Mouse (Mus musculus) stomach, embryonic 14.5 days (tissue): ENCODE measurements around the gene Gm4969. TPM values are rescaled to one million over a fixed set of nuclear protein-coding genes. Genes with fewer than 3 reads are reported as not detected.

ENCODE experiments used
- ATAC-seq: fragments of 200-750 bp; cut with Nextera tagmentation; 2 replicates; pipeline ENCODE4 v1.8.0; 2017; ENCODE audit warnings: low read depth, moderate TSS enrichment; ENCODE audit not compliant: insufficient number of reproducible peaks, insufficient read depth, low FRiP score
- H3K27ac ChIP-seq: fragments of 300-500 bp; sonication (generic); 2 replicates; pipeline ENCODE4 v1.5.1; 2014; ENCODE audit warnings: mild to moderate bottlenecking, low read length, moderate library complexity, mixed read lengths
- H3K27me3 ChIP-seq: fragments of 300-500 bp; sonication (generic); 2 replicates; pipeline ENCODE4 v1.6.1; 2014; ENCODE audit warnings: low read length, control low read depth, mixed read lengths; ENCODE audit not compliant: control insufficient read depth, insufficient read depth
- H3K36me3 ChIP-seq: fragments of 300-500 bp; sonication (generic); 2 replicates; pipeline ENCODE4 v1.6.1; 2014; ENCODE audit warnings: mild to moderate bottlenecking, control low read depth, low read length, moderate library complexity, mixed read lengths; ENCODE audit not compliant: control insufficient read depth, insufficient read depth
- H3K4me1 ChIP-seq: fragments of 300-500 bp; sonication (generic); 2 replicates; pipeline ENCODE4 v1.6.1; 2014; ENCODE audit warnings: low read length, control low read depth, mixed read lengths; ENCODE audit not compliant: control insufficient read depth, insufficient read depth
- H3K4me2 ChIP-seq: fragments of 300-500 bp; sonication (generic); replicated peaks from 2 replicates; pipeline ENCODE4 v1.6.1; 2014; ENCODE audit warnings: low read depth, low read length, control low read depth
- H3K4me3 ChIP-seq: fragments of 300-500 bp; sonication (generic); 2 replicates; pipeline ENCODE4 v1.5.1; 2014; ENCODE audit warnings: low read depth, low read length, control low read depth
- H3K9ac ChIP-seq: fragments of 300-500 bp; sonication (generic); replicated peaks from 2 replicates; pipeline ENCODE4 v1.6.1; 2014; ENCODE audit warnings: low read depth, mild to moderate bottlenecking, control low read depth, low read length, moderate library complexity, mixed read lengths
- H3K9me3 ChIP-seq: fragments of 300-500 bp; sonication (generic); 2 replicates; pipeline ENCODE4 v1.6.1; 2016; ENCODE audit warnings: low read depth, low read length, control low read depth; ENCODE audit not compliant: control insufficient read depth
- WGBS: fragments of 180-500 bp; shearing (Covaris S2); extraction: QIAGEN DNeasy Blood & Tissue Kit; methylation state at CpG from one replicate; pipeline ENCODE4 v1.1.7; 2014; 5-methylcytosine and 5-hydroxymethylcytosine counted together
- polyA plus RNA-seq: library from polyadenylated mRNA; unstranded; fragments of >200 nt; fragmentation: Nextera tagmentation; extraction: Ambion mirVana; gene quantifications from 2 replicates; pipeline ENCODE4 v1.2.1, GENCODE M21; 2014

Gene Gm4969
- polyA plus RNA-seq, 1 experiment from 2014 or later, result 4.6 TPM

- ATAC-seq, result no peak
Observed at GRCm38 (mm10) chr7:19080451-19080950, 37.7 kb downstream of the Gm4969 start.

GRCm38 (mm10) chr7:19078732-19079131 lies 39.4 kb downstream of the Gm4969 start:
- Histone ChIP-seq H3K27me3 (no peaks in the 10 kb centered on the region), H3K36me3 (peaks cover 45% of the 10 kb centered on the region), H3K4me1 (peaks cover 36% of the 10 kb centered on the region), H3K27ac (no peak overlapping the region), H3K4me2 (no peak overlapping the region), H3K9me3 (no peaks in the 10 kb centered on the region), H3K4me3 (no peak overlapping the region), H3K9ac (no peak overlapping the region)
- 81% methylated on average over 3 of the region's 3 CpGs for WGBS
- no peak for ATAC-seq

More at GRCm38 (mm10) chr7:19080451-19080950, 37.7 kb downstream of the Gm4969 start:
- H3K4me1 ChIP-seq, result peaks cover 49% of the 10 kb centered on the region
- no peak overlapping the region for H3K9ac ChIP-seq
- H3K4me3 ChIP-seq, result no peak overlapping the region
- peaks cover 45% of the 10 kb centered on the region for H3K36me3 ChIP-seq
- H3K27me3 ChIP-seq, result no peaks in the 10 kb centered on the region
- H3K9me3 ChIP-seq, result no peaks in the 10 kb centered on the region
- WGBS, result 85% methylated on average over 19 of the region's 19 CpGs
- H3K4me2 ChIP-seq, result no peak overlapping the region
- H3K27ac ChIP-seq, result no peak overlapping the region

- Histone ChIP-seq H3K27me3 (no peaks in the 10 kb centered on the region), H3K36me3 (peaks cover 44% of the 10 kb centered on the region), H3K9me3 (no peaks in the 10 kb centered on the region), H3K4me1 (peaks cover 26% of the 10 kb centered on the region), H3K4me2 (peak overlapping the region; percentile 88; the same call in 1 of the 2 replicates), H3K9ac (no peak overlapping the region), H3K4me3 (peak overlapping the region; percentile 98; the same call in 1 of the 2 replicates), H3K27ac (no peak overlapping the region)
- 73% methylated on average over 14 of the region's 14 CpGs for WGBS
- no peak for ATAC-seq
Observed at GRCm38 (mm10) chr7:19077761-19078160, 40.4 kb downstream of the Gm4969 start.

GRCm38 (mm10) chr7:19076586-19076991 lies 41.6 kb downstream of the Gm4969 start:
- Histone ChIP-seq H3K4me1 (peaks cover 18% of the 10 kb centered on the region), H3K27me3 (no peaks in the 10 kb centered on the region), H3K9me3 (no peaks in the 10 kb centered on the region), H3K9ac (peak overlapping the region; percentile 96), H3K4me3 (peak overlapping the region; percentile 98), H3K4me2 (peak overlapping the region; percentile 88), H3K36me3 (peaks cover 38% of the 10 kb centered on the region), H3K27ac (peak overlapping the region; percentile 76; the same call in 1 of the 2 replicates)
- ATAC-seq, result no peak
- under 1% methylated on average over 22 of the region's 22 CpGs for WGBS

- WGBS, result under 1% methylated on average over 89 of the region's 91 CpGs
- peak; percentile 98 for ATAC-seq
- H3K27ac ChIP-seq, result peak within 1 kb of the TSS; percentile 76
- H3K9me3 ChIP-seq, result no peaks in the 10 kb centered on the region
- H3K4me1 ChIP-seq, result peaks cover 18% of the 10 kb centered on the region
- H3K27me3 ChIP-seq, result no peaks in the 10 kb centered on the region
- peak within 1 kb of the TSS; percentile 88 for H3K4me2 ChIP-seq
- H3K4me3 ChIP-seq, result peak within 1 kb of the TSS; percentile 98
- H3K9ac ChIP-seq, result peak within 1 kb of the TSS; percentile 96
- H3K36me3 ChIP-seq, result peaks cover 31% of the 10 kb centered on the region
Observed at GRCm38 (mm10) chr7:19075723-19076585, 42.2 kb downstream of the Gm4969 start, which contains the start of gene Dmwd. Dmwd (plus strand) TSS chr7:19076227.

GRCm38 (mm10) chr7:19075231-19075630 lies 42.9 kb downstream of the Gm4969 start:
- WGBS, result 58% methylated on average over 5 of the region's 5 CpGs
- H3K9ac ChIP-seq, result no peak overlapping the region
- peaks cover 18% of the 10 kb centered on the region for H3K4me1 ChIP-seq
- peaks cover 24% of the 10 kb centered on the region for H3K36me3 ChIP-seq
- no peak overlapping the region for H3K27ac ChIP-seq
- no peaks in the 10 kb centered on the region for H3K9me3 ChIP-seq
- 0 out of 2 replicates have a peak, but pooled peaks have one; percentile 0 for ATAC-seq
- H3K4me3 ChIP-seq, result peak overlapping the region; percentile 98
- H3K4me2 ChIP-seq, result peak overlapping the region; percentile 42
- no peaks in the 10 kb centered on the region for H3K27me3 ChIP-seq

- H3K4me3 ChIP-seq, result no peak overlapping the region
- WGBS, result 94% methylated on average over 6 of the region's 6 CpGs
- H3K27ac ChIP-seq, result no peak overlapping the region
- no peak overlapping the region for H3K9ac ChIP-seq
- H3K4me2 ChIP-seq, result no peak overlapping the region
- H3K36me3 ChIP-seq, result peaks cover 17% of the 10 kb centered on the region
- H3K4me1 ChIP-seq, result peaks cover 18% of the 10 kb centered on the region
- no peaks in the 10 kb centered on the region for H3K9me3 ChIP-seq
- no peaks in the 10 kb centered on the region for H3K27me3 ChIP-seq
- no peak for ATAC-seq
Observed at GRCm38 (mm10) chr7:19074494-19074893, 43.7 kb downstream of the Gm4969 start.

- no peak overlapping the region for H3K9ac ChIP-seq
- H3K27me3 ChIP-seq, result no peaks in the 10 kb centered on the region
- no peak overlapping the region for H3K27ac ChIP-seq
- peaks cover 18% of the 10 kb centered on the region for H3K4me1 ChIP-seq
- WGBS, result 83% methylated on average over 9 of the region's 9 CpGs
- H3K4me2 ChIP-seq, result no peak overlapping the region
- no peak for ATAC-seq
- no peaks in the 10 kb centered on the region for H3K9me3 ChIP-seq
- H3K4me3 ChIP-seq, result no peak overlapping the region
- peaks cover 7% of the 10 kb centered on the region; the same call in 1 of the 2 replicates for H3K36me3 ChIP-seq
Observed at GRCm38 (mm10) chr7:19073504-19073903, 44.7 kb downstream of the Gm4969 start.
